Mouse (Mus musculus) brain, embryonic 14.5 days (tissue): ENCODE results near the gene Ptgis.

ENCODE experiments used
- CTCF ChIP-seq: fragments of 200-500 bp; IDR thresholded peaks from 2 replicates; pipeline ENCODE4 v1.5.1; 2012; ENCODE audit warnings: inconsistent platforms, mild to moderate bottlenecking, moderate library complexity, borderline replicate concordance; ENCODE audit not compliant: insufficient read depth, insufficient read length; ENCODE audit errors: extremely low read depth
- POLR2A ChIP-seq: fragments of 200-500 bp; IDR thresholded peaks from 2 replicates; pipeline ENCODE4 v1.6.1; 2012; ENCODE audit warnings: mild to moderate bottlenecking, inconsistent platforms, borderline replicate concordance; ENCODE audit not compliant: poor library complexity, insufficient read depth, insufficient read length, severe bottlenecking; ENCODE audit errors: extremely low read depth

GRCm38 (mm10) chr2:167252057-167252687 is 11.8 kb upstream of the Ptgis start:
- no peak for TF ChIP-seq CTCF
- no peak for TF ChIP-seq POLR2A
